Mouse (Mus musculus) lung, adult 2 months (tissue): Measurements from ENCODE around the gene March10.

Experiments
- CTCF ChIP-seq: fragments of 200-500 bp; IDR thresholded peaks from 2 replicates; pipeline ENCODE4 v1.5.1; 2011; ENCODE audit warnings: mild to moderate bottlenecking, low read length, control low read depth; ENCODE audit not compliant: insufficient read depth
- POLR2A ChIP-seq: fragments of 200-500 bp; IDR thresholded peaks from 2 replicates; pipeline ENCODE4 v1.6.1; 2011; ENCODE audit warnings: low read depth, mild to moderate bottlenecking, control low read depth, low read length, borderline replicate concordance; ENCODE audit errors: extremely low read depth

DNA sequence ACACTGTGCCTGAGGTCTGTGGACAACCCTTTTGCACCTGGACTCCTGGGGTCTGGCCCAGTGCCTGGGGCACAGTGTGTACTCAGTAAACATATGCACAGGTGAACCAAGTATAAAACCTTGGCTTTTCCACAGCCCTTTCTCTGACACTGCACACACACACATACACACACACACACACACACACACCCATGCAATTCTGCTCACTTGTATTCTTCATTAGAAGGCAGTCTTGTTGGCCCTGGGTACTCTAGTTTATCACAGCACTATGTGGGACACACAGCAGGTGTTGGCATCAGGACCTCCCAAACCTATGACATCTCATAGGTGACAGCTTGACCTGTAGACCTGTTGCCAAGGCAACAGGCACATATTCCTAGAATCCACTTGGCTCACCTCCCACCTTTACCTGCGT, 80.7 kb downstream of the March10 start:
- no peak for TF ChIP-seq POLR2A
- TF ChIP-seq CTCF = no peak
